Mouse (Mus musculus) thymus, adult 2 months (tissue): ENCODE measurements at regions not wholly inside any gene's neighbourhood (a gene's known extent, or its start where the extent isn't known, plus 50 kb on each side); places are given as distances from the start of the nearest gene placed in this dataset.

Source experiments
- DNase-seq: peaks from one replicate; pipeline ENCODE4 v3.0.0; 2021
- H3K27ac ChIP-seq: fragments of 200-500 bp; 2 replicates; pipeline ENCODE4 v1.5.1; 2012; ENCODE audit warnings: low read length, control low read depth; ENCODE audit not compliant: control insufficient read depth, insufficient read depth
- H3K27me3 ChIP-seq: fragments of 200-500 bp; 2 replicates; pipeline ENCODE4 v1.6.1; 2012; ENCODE audit warnings: mild to moderate bottlenecking, low read length, moderate library complexity, mixed read lengths; ENCODE audit not compliant: control insufficient read depth, insufficient read depth
- H3K36me3 ChIP-seq: fragments of 200-500 bp; 2 replicates; pipeline ENCODE4 v1.6.1; 2012; ENCODE audit warnings: mild to moderate bottlenecking, low read length, moderate library complexity; ENCODE audit not compliant: control insufficient read depth, insufficient read depth
- H3K4me1 ChIP-seq: fragments of 200-500 bp; replicated peaks from 2 replicates; pipeline ENCODE4 v1.6.1; 2012; ENCODE audit warnings: low read length; ENCODE audit not compliant: control insufficient read depth, insufficient read depth
- H3K4me3 ChIP-seq: fragments of 200-500 bp; 2 replicates; pipeline ENCODE4 v1.5.1; 2012; ENCODE audit warnings: mild to moderate bottlenecking, low read length, control low read depth, moderate library complexity; ENCODE audit not compliant: control insufficient read depth, insufficient read depth
- CTCF ChIP-seq: fragments of 200-500 bp; IDR thresholded peaks from 2 replicates; pipeline ENCODE4 v1.5.1; 2012; ENCODE audit warnings: mild to moderate bottlenecking, control low read depth, low read length, moderate library complexity, borderline replicate concordance; ENCODE audit not compliant: control insufficient read depth, poor library complexity, insufficient read depth; ENCODE audit errors: extremely low read depth
- POLR2A ChIP-seq: fragments of 200-500 bp; IDR thresholded peaks from 2 replicates; pipeline ENCODE4 v1.6.1; 2012; ENCODE audit warnings: mild to moderate bottlenecking, low read length, control low read depth, moderate library complexity; ENCODE audit not compliant: control insufficient read depth, poor library complexity, insufficient read depth; ENCODE audit errors: extremely low read depth
- WGBS: fragments of 180-500 bp; shearing (Covaris S2); methylation state at CpG from one replicate; pipeline ENCODE4 v1.1.7; 2018; 5-methylcytosine and 5-hydroxymethylcytosine counted together

GRCm38 (mm10) chr14:120626223-120626935 lies 148.1 kb downstream of the Rap2a start:
- no peak for DNase-seq
- no peaks in the 10 kb centered on the region for H3K36me3 ChIP-seq
- H3K27ac ChIP-seq = no peak overlapping the region
- H3K27me3 ChIP-seq = no peaks in the 10 kb centered on the region
- no peak overlapping the region for H3K4me3 ChIP-seq
- no peak for TF ChIP-seq CTCF
- no peak for TF ChIP-seq POLR2A
- H3K4me1 ChIP-seq = no peaks in the 10 kb centered on the region
- WGBS = 85% methylated on average over 9 of the region's 9 CpGs

DNA sequence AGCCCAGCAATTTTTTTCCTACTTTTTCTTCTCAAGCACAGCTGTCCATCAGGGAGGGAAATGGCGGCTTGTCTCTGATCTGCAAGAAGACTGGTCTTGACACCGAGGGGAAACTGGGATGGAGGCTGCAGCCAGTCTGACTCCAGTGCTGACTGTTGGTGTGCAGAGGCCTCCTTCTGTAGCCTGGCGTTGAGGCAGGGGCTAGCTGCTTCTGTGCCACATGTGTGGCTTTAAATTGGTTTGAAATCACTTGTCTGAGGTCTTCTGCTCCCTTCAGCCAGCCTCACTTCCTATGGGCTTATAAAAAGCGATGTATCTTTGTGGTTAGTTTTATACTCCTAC lies 148.7 kb downstream of the Rap2a start:
- H3K27me3 ChIP-seq = no peaks in the 10 kb centered on the region
- H3K4me3 ChIP-seq = no peak overlapping the region
- no peak for DNase-seq
- WGBS = 83% methylated on average over 4 of the region's 4 CpGs
- H3K27ac ChIP-seq = no peak overlapping the region
- no peaks in the 10 kb centered on the region for H3K36me3 ChIP-seq
- TF ChIP-seq POLR2A = no peak
- no peak for TF ChIP-seq CTCF
- H3K4me1 ChIP-seq = no peaks in the 10 kb centered on the region

- no peak for TF ChIP-seq CTCF
- no peak for TF ChIP-seq POLR2A
- no peaks in the 10 kb centered on the region for H3K36me3 ChIP-seq
- H3K4me3 ChIP-seq = no peak overlapping the region
- 95% methylated on average over 5 of the region's 5 CpGs for WGBS
- no peak for DNase-seq
- H3K4me1 ChIP-seq = no peaks in the 10 kb centered on the region
- no peak overlapping the region for H3K27ac ChIP-seq
- no peaks in the 10 kb centered on the region for H3K27me3 ChIP-seq
Measured at GRCm38 (mm10) chr14:120632771-120633170, 154.5 kb downstream of the Rap2a start.

- 95% methylated on average over 6 of the region's 6 CpGs for WGBS
- H3K4me1 ChIP-seq = no peaks in the 10 kb centered on the region
- TF ChIP-seq POLR2A = no peak
- no peak for TF ChIP-seq CTCF
- no peak overlapping the region for H3K4me3 ChIP-seq
- no peaks in the 10 kb centered on the region for H3K36me3 ChIP-seq
- no peaks in the 10 kb centered on the region for H3K27me3 ChIP-seq
- H3K27ac ChIP-seq = no peak overlapping the region
- no peak for DNase-seq
Measured at GRCm38 (mm10) chr14:120636726-120637400, 158.6 kb downstream of the Rap2a start.

DNA sequence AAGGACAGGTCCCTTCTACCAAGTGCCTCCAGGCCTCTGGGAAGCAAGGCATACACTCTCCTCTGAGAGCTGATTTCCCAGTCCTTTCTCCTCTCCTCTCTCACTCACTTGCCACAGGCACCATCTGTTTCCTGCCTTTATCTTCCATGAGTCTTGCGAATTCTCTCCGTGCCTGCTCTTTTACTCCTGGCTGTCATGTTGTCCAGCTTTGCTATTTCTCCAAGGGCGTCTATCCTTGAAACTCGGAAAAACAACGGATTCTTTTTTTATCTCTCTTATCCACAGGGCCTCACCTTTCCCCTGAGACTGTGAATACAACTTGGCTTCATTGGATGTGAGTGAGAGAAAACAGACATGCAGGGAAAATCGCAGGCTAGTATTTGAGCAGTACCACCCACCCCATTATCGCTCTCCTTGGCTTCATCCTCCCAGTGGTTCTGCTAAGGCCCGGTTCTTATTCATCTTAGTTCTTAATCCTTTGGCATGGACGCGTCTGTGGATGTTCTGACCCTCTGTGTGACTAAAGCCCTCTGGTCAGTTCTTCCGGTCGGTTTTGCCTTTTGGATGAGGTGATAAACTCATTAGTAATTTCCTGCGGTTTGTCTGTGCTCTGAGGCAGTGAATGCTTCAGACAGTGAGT lies 159.4 kb downstream of the Rap2a start:
- WGBS = 85% methylated on average over 13 of the region's 13 CpGs
- Histone ChIP-seq H3K4me1 (no peaks in the 10 kb centered on the region), H3K27me3 (no peaks in the 10 kb centered on the region), H3K4me3 (no peak overlapping the region), H3K27ac (no peak overlapping the region), H3K36me3 (no peaks in the 10 kb centered on the region)
- no peak for DNase-seq
- TF ChIP-seq CTCF (no peak), POLR2A (no peak)

DNA sequence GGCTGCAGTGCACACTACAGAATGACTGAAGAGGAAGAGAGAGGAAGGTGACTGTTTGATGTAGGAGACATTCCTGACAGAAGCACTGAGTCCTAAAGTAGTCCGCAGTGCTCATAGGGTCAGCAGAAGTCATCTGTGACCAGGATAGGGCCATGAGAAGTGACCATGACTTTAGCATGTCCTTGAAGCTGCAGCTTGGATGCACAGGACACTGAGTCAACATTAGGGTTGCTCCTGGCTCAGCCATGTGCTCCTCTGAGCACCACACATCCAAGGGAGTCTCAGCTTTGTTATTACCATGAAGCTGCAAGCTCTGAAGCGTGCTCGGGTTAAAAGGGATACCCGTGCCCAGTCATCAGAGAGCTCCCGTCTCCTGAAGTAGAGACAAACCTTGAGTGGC lies 164.3 kb downstream of the Rap2a start:
- Histone ChIP-seq H3K27ac (no peak overlapping the region), H3K4me3 (no peak overlapping the region), H3K4me1 (no peaks in the 10 kb centered on the region), H3K36me3 (no peaks in the 10 kb centered on the region), H3K27me3 (no peaks in the 10 kb centered on the region)
- DNase-seq = no peak
- WGBS = 99% methylated on average over 5 of the region's 5 CpGs
- TF ChIP-seq POLR2A (no peak), CTCF (no peak)

DNA sequence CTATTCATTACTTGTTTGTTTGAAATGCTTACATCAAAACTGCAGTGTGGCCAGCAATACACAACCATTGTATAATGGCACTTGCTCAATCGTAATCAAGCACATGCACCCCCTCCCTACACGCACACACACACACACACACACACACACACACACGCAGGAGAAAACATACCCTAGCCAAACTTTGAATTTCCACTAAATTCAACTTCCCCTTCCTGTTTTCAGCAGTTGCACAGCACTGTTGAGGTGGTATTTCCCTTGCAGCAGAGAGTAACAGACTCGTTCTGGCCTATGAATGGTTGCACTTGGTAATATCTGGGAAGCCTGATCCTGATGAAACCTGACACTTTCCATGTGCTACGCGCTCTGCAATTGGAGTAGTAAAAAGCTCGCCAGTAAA lies 173.8 kb downstream of the Rap2a start:
- no peak for TF ChIP-seq POLR2A
- no peak for TF ChIP-seq CTCF
- H3K27me3 ChIP-seq = no peaks in the 10 kb centered on the region
- no peak overlapping the region for H3K4me3 ChIP-seq
- no peak for DNase-seq
- no peaks in the 10 kb centered on the region for H3K36me3 ChIP-seq
- H3K27ac ChIP-seq = no peak overlapping the region
- no peaks in the 10 kb centered on the region for H3K4me1 ChIP-seq
- WGBS = 88% methylated on average over 7 of the region's 7 CpGs
